Mouse (Mus musculus) lung, embryonic 16.5 days (tissue): Measurements from ENCODE around the gene Flg. TPM values are rescaled to one million over a fixed set of nuclear protein-coding genes. Genes with fewer than 3 reads are reported as not detected.

Experiments used
- ATAC-seq: fragments of 200-750 bp; cut with Nextera tagmentation; 2 replicates; pipeline ENCODE4 v1.8.0; 2017; ENCODE audit warnings: low read depth, mild to moderate bottlenecking, moderate library complexity
- H3K27ac ChIP-seq: fragments of 300-500 bp; sonication (generic); 2 replicates; pipeline ENCODE4 v1.5.1; 2014; ENCODE audit warnings: mild to moderate bottlenecking, control low read depth, low read length
- H3K27me3 ChIP-seq: fragments of 300-500 bp; sonication (generic); 2 replicates; pipeline ENCODE4 v1.6.1; 2014; ENCODE audit warnings: low read depth, low read length, mixed read lengths; ENCODE audit not compliant: control insufficient read depth, insufficient read depth
- H3K36me3 ChIP-seq: fragments of 300-500 bp; sonication (generic); 2 replicates; pipeline ENCODE4 v1.6.1; 2014; ENCODE audit warnings: low read length; ENCODE audit not compliant: control insufficient read depth, insufficient read depth
- H3K4me1 ChIP-seq: fragments of 300-500 bp; sonication (generic); replicated peaks from 2 replicates; pipeline ENCODE4 v1.6.1; 2014; ENCODE audit warnings: low read length, mixed read lengths; ENCODE audit not compliant: control insufficient read depth, insufficient read depth
- H3K4me2 ChIP-seq: fragments of 300-500 bp; sonication (generic); 2 replicates; pipeline ENCODE4 v1.6.1; 2014; ENCODE audit warnings: low read depth, low read length, control low read depth
- H3K4me3 ChIP-seq: fragments of 300-500 bp; sonication (generic); 2 replicates; pipeline ENCODE4 v1.5.1; 2014; ENCODE audit warnings: mild to moderate bottlenecking, low read length, control low read depth
- H3K9ac ChIP-seq: fragments of 300-500 bp; sonication (generic); 2 replicates; pipeline ENCODE4 v1.6.1; 2014; ENCODE audit warnings: low read length, control low read depth
- H3K9me3 ChIP-seq: fragments of 300-500 bp; sonication (generic); 2 replicates; pipeline ENCODE4 v1.6.1; 2016; ENCODE audit warnings: low read length; ENCODE audit not compliant: control insufficient read depth
- WGBS: fragments of 180-500 bp; shearing (Covaris S2); extraction: QIAGEN DNeasy Blood & Tissue Kit; methylation state at CpG from one replicate; pipeline ENCODE4 v1.1.7; 2014; 5-methylcytosine and 5-hydroxymethylcytosine counted together
- polyA plus RNA-seq: library from polyadenylated mRNA; unstranded; fragments of >200 nt; fragmentation: Nextera tagmentation; extraction: Ambion mirVana; gene quantifications from 2 replicates; pipeline ENCODE4 v1.2.1, GENCODE M21; 2015

Flg gene
- not detected in 2 replicates for polyA plus RNA-seq

DNA sequence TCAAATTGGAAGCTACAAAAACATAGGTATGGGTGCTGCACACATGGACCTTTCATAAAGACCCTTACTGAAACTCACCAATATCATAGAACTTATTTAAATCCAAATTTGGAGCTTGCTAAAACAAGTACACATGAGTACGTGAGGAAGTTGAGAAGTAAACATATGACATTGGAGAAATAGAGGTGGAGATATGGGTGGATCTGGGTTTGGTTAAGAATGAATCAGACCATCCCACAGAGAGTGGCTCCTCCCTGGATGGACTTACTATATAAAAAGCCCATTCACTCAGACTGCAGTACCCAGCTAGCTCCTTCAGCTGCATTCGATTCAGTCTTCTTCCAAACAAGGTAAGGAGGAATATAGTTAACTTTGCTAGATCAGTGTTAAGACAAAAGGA, at the start of gene Flg:
Gene Flg (plus strand): TSS at position 301 of the 400 bp plus-strand sequence.
- ATAC-seq: no peak
- WGBS: 77% methylated on average over 2 of the region's 2 CpGs
- Histone ChIP-seq H3K4me3 (no peak within 1 kb of the TSS), H3K9me3 (no peaks in the 10 kb centered on the region), H3K36me3 (no peaks in the 10 kb centered on the region), H3K27ac (no peak within 1 kb of the TSS), H3K4me1 (no peaks in the 10 kb centered on the region), H3K9ac (no peak within 1 kb of the TSS), H3K27me3 (no peaks in the 10 kb centered on the region), H3K4me2 (no peak within 1 kb of the TSS)

DNA sequence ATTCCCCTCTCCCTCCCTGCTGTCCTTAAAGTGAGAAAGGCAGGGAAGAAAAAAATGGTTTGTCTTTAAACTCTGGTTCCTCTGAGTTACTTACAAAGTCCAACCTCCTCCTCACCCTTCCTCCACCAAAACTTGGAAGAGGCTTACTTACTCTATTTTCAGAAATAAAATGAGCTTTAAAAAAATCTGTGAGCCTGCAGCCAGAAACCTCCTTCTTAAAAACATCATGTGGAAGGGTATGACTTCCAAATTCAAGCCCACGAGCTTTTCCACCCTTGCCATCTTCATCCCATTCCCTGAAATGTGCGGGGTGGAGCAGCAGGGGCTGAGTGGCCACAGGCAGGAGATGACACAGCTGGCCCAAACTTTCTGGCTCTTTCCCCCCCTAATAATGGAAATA, 24.2 kb downstream of the Flg start:
- no peak for ATAC-seq
- Histone ChIP-seq H3K9ac (no peak overlapping the region), H3K4me1 (no peaks in the 10 kb centered on the region), H3K4me3 (no peak overlapping the region), H3K9me3 (no peaks in the 10 kb centered on the region), H3K4me2 (no peak overlapping the region), H3K36me3 (no peaks in the 10 kb centered on the region), H3K27me3 (no peaks in the 10 kb centered on the region), H3K27ac (no peak overlapping the region)
- WGBS: 66% methylated on average over 2 of the region's 2 CpGs

DNA sequence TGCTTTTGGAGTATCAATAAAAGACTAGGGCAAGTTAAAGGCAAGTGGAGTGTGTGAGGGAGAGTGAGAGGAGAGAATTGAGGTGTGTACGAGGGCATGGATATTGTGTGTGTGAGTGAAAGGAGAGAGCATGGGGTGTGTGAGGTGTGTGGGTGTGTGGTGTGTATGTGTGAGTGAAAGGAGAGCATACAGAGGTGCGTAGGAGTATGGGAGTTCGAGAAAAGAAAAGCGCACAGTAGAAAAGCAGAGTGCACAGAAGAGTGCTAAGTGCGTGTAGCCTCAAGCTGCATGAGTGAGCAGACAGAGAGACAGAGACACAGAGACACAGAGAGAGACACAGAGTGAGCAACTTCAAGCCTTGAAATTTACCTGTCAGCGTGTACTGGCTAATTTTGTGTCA, 26.5 kb downstream of the Flg start:
- Histone ChIP-seq H3K9ac (no peak overlapping the region), H3K27ac (no peak overlapping the region), H3K36me3 (no peaks in the 10 kb centered on the region), H3K4me3 (no peak overlapping the region), H3K27me3 (no peaks in the 10 kb centered on the region), H3K4me1 (no peaks in the 10 kb centered on the region), H3K4me2 (no peak overlapping the region), H3K9me3 (no peaks in the 10 kb centered on the region)
- 76% methylated on average over 6 of the region's 6 CpGs for WGBS
- ATAC-seq: no peak

DNA sequence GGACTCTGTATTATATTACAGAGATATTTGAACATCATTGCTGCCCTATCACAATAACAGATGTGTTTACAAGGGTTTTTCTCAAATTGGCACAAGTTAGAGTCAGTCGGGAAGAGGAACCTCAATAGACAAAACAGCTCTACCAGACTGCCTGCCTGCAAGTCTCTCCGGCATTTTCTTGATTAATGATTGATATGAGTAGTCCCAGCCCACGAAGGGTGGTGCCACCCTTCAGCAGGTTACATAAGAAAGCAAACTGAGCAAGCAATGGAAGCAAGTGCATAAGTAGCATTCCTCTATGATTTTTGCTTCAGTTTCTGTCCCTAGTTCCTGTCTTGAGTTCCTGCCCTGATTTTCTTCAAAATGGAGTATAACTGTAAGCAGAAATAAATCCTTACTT, 28.6 kb downstream of the Flg start:
- Histone ChIP-seq H3K4me2 (no peak overlapping the region), H3K27me3 (no peaks in the 10 kb centered on the region), H3K4me3 (no peak overlapping the region), H3K36me3 (no peaks in the 10 kb centered on the region), H3K9ac (no peak overlapping the region), H3K27ac (no peak overlapping the region), H3K9me3 (no peaks in the 10 kb centered on the region), H3K4me1 (no peaks in the 10 kb centered on the region)
- ATAC-seq: no peak
- WGBS: 53% methylated on average over 3 of the region's 3 CpGs

DNA sequence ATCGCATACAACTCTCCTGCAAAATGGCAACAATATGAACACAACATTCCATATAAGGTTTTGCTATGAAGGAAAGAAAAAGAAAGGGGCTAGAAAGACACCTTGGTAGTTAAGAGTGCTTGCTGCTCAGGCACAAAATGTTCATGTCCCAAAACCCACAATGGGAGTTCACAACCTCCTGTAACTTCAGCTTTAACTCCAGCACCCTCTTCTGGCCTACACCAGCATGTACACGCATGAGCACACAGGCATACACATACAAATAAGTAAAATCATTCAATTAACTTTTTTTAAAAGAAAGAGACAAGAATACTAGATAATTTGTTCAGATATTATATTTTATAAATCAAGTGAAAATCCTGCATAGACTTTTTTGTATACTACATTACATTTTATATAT, 32.8 kb downstream of the Flg start:
- Histone ChIP-seq H3K27me3 (no peaks in the 10 kb centered on the region), H3K27ac (no peak overlapping the region), H3K4me1 (no peaks in the 10 kb centered on the region), H3K9me3 (no peaks in the 10 kb centered on the region), H3K36me3 (no peaks in the 10 kb centered on the region), H3K9ac (no peak overlapping the region), H3K4me2 (no peak overlapping the region), H3K4me3 (no peak overlapping the region)
- no peak for ATAC-seq
- WGBS: 79% methylated on average over 2 of the region's 2 CpGs

DNA sequence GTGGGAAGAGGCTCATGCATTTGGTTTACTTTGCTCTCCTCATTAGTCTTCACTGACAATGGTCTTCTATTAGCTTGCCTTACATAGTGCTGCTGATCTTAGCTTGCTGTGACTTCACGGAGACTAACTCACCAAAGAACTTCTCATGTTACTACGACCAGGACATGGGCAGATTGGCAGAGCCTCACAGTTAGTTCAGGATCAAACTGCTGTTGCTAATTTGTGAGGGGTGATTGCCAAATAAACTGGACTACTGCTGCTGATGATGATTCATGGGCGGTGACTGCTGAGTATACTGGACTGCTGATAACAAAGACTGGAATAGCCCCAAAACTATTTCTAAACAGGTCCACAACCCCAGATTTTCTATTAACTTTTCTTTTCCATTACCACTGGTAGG, 38.0 kb downstream of the Flg start:
- no peak for ATAC-seq
- H3K27me3 ChIP-seq: no peaks in the 10 kb centered on the region
- no peak overlapping the region for H3K27ac ChIP-seq
- no peak overlapping the region for H3K4me3 ChIP-seq
- H3K4me1 ChIP-seq: no peaks in the 10 kb centered on the region
- no peak overlapping the region for H3K9ac ChIP-seq
- no peaks in the 10 kb centered on the region for H3K9me3 ChIP-seq
- H3K4me2 ChIP-seq: no peak overlapping the region
- WGBS: 54% methylated on average over 3 of the region's 3 CpGs
- H3K36me3 ChIP-seq: no peaks in the 10 kb centered on the region

DNA sequence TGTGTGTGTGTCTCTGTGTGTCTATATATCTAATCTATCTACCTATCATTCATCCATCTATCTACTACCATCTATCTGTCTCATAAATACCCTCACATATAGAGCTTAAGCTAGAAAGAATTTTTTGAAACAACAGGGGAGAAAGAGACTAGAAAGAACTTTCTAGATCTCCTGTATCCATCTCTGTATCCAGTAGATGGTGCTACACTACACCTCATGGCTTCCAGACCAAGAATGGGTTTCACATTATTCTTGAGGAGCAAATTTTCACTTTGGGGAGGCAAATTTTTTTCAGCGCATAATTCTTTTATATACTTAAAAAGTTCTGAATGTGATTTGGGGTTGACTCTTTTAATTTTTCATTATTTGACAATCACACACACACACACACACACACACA, 41.1 kb downstream of the Flg start:
- ATAC-seq: no peak
- no peaks in the 10 kb centered on the region for H3K9me3 ChIP-seq
- no peak overlapping the region for H3K4me3 ChIP-seq
- no peak overlapping the region for H3K4me2 ChIP-seq
- no peaks in the 10 kb centered on the region for H3K36me3 ChIP-seq
- no peaks in the 10 kb centered on the region for H3K27me3 ChIP-seq
- H3K27ac ChIP-seq: no peak overlapping the region
- H3K4me1 ChIP-seq: no peaks in the 10 kb centered on the region
- H3K9ac ChIP-seq: no peak overlapping the region
- 89% methylated on average over 1 of the region's 1 CpGs for WGBS

DNA sequence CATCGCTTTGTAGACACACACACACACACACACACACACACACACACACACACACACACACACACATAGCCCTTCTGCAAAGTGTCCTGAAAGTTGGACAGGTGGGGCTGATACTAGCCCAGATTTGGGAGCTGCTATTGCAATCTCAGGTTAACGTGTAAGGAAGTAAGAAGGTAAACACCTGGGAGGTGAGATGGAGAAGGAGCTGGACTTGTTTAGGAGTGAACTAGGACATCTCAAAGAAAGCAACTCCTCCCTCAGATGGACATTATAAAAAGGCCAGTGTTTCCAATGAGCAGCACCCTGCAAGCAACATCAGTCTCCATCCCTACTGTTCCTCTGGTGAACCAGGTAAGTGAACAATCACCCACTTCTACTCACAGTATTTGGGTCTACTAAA, 46.1 kb downstream of the Flg start, which contains the start of gene Hrnr:
Gene Hrnr (plus strand): TSS at position 301 of the 400 bp plus-strand sequence.
- Histone ChIP-seq H3K36me3 (no peaks in the 10 kb centered on the region), H3K9me3 (no peaks in the 10 kb centered on the region), H3K27ac (no peak within 1 kb of the TSS), H3K4me3 (no peak within 1 kb of the TSS), H3K4me2 (no peak within 1 kb of the TSS), H3K4me1 (no peaks in the 10 kb centered on the region), H3K9ac (no peak within 1 kb of the TSS), H3K27me3 (no peaks in the 10 kb centered on the region)
- ATAC-seq: no peak
- 63% methylated on average over 2 of the region's 2 CpGs for WGBS

DNA sequence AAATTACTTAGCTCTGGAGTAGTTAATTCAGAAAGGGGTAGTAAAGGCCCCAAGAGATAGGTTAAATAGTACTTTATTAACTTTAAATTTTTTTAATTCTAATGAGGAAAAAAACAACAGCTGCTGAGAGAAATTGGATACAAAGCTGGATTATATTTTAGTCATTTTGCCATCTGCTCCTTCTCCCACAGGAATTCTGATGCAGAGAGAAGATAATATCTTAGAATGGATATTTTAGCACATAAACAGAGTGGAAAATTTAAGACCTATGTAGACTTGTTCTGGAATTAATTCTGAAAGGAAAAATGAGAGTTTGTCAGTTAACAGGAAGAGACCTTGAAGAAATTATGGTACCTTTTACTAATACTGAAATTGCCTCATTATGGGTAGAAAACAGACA, 64.4 kb downstream of the Flg start:
- no peaks in the 10 kb centered on the region for H3K4me1 ChIP-seq
- no peak overlapping the region for H3K4me3 ChIP-seq
- H3K9me3 ChIP-seq: no peaks in the 10 kb centered on the region
- no peak overlapping the region for H3K9ac ChIP-seq
- no peak overlapping the region for H3K4me2 ChIP-seq
- ATAC-seq: no peak
- H3K27me3 ChIP-seq: no peaks in the 10 kb centered on the region
- H3K27ac ChIP-seq: no peak overlapping the region
- H3K36me3 ChIP-seq: no peaks in the 10 kb centered on the region

DNA sequence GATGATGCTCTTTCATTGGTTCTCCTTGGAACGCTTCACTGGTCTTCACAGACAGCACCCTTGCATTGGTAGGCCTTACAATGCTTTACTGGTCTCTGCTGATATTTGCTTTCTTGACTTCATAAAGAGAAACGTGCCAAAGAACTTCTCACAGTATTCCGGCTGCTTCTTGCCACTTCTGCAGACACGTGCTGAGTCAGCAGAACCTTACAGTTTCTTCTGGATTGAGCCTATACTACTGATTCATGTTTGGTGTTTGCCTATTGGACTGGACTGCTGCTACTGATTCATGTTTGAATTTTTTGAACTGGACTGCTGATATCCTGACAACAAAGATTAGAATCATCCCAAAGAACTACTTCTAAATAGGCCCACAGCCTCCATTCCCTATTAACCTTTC, 66.7 kb downstream of the Flg start:
- no peaks in the 10 kb centered on the region for H3K27me3 ChIP-seq
- WGBS: 84% methylated on average over 4 of the region's 4 CpGs
- H3K36me3 ChIP-seq: no peaks in the 10 kb centered on the region
- H3K9me3 ChIP-seq: no peaks in the 10 kb centered on the region
- no peak overlapping the region for H3K27ac ChIP-seq
- no peak for ATAC-seq
- no peak overlapping the region for H3K4me3 ChIP-seq
- H3K4me2 ChIP-seq: no peak overlapping the region
- no peaks in the 10 kb centered on the region for H3K4me1 ChIP-seq
- no peak overlapping the region for H3K9ac ChIP-seq
